Mouse (Mus musculus) liver, postnatal 0 days (tissue): ENCODE measurements around the gene Krr1. TPM values are rescaled to one million over a fixed set of nuclear protein-coding genes. Genes with fewer than 3 reads are reported as not detected.

Experiments used
- ATAC-seq: fragments of 200-750 bp; cut with Nextera tagmentation; 2 replicates; pipeline ENCODE4 v1.8.0; 2017; ENCODE audit warnings: mild to moderate bottlenecking, moderate library complexity
- DNase-seq: peaks from one replicate; pipeline ENCODE4 v3.0.0-alpha.2; 2016
- H3K27ac ChIP-seq: fragments of 300-500 bp; sonication (generic); 2 replicates; pipeline ENCODE4 v1.5.1; 2014; ENCODE audit warnings: antibody characterized with exemption, moderate library complexity, mild to moderate bottlenecking, low read depth
- H3K27me3 ChIP-seq: fragments of 300-500 bp; sonication (generic); 2 replicates; pipeline ENCODE4 v1.6.1; 2014; ENCODE audit warnings: low read length, control low read depth, mixed read lengths; ENCODE audit not compliant: insufficient read depth
- H3K36me3 ChIP-seq: fragments of 300-500 bp; sonication (generic); replicated peaks from 2 replicates; pipeline ENCODE4 v1.6.1; 2014; ENCODE audit warnings: mild to moderate bottlenecking, control low read depth, low read length, moderate library complexity, mixed read lengths; ENCODE audit not compliant: insufficient read depth
- H3K4me1 ChIP-seq: fragments of 300-500 bp; sonication (generic); 2 replicates; pipeline ENCODE4 v1.6.1; 2014; ENCODE audit warnings: antibody characterized with exemption, mild to moderate bottlenecking, control low read depth; ENCODE audit not compliant: insufficient read depth
- H3K4me2 ChIP-seq: fragments of 300-500 bp; sonication (generic); 2 replicates; pipeline ENCODE4 v1.6.1; 2014; ENCODE audit warnings: low read depth, mild to moderate bottlenecking, low read length, moderate library complexity, mixed read lengths
- H3K4me3 ChIP-seq: fragments of 300-500 bp; sonication (generic); 2 replicates; pipeline ENCODE4 v1.5.1; 2014; ENCODE audit warnings: low read depth, low read length
- H3K9ac ChIP-seq: fragments of 300-500 bp; sonication (generic); replicated peaks from 2 replicates; pipeline ENCODE4 v1.6.1; 2014; ENCODE audit warnings: mild to moderate bottlenecking, moderate library complexity
- H3K9me3 ChIP-seq: fragments of 300-500 bp; sonication (generic); 2 replicates; pipeline ENCODE4 v1.6.1; 2016; ENCODE audit warnings: mild to moderate bottlenecking, control low read depth, low read length, mixed read lengths
- CTCF ChIP-seq: sonication (generic); IDR thresholded peaks from 2 replicates; pipeline ENCODE4 v1.5.1; 2016; ENCODE audit warnings: antibody characterized with exemption, low read depth
- EP300 ChIP-seq: IDR thresholded peaks from 2 replicates; pipeline ENCODE4 v1.6.1; 2016; ENCODE audit warnings: antibody characterized with exemption, low read depth, mild to moderate bottlenecking
- WGBS: fragments of 180-500 bp; shearing (Covaris S2); extraction: QIAGEN DNeasy Blood & Tissue Kit; methylation state at CpG from one replicate; pipeline ENCODE4 v1.1.7; 2014; ENCODE audit not compliant: insufficient replicate concordance; 5-methylcytosine and 5-hydroxymethylcytosine counted together
- polyA plus RNA-seq: library from polyadenylated mRNA; unstranded; fragments of >200 nt; fragmentation: Nextera tagmentation; extraction: Ambion mirVana; gene quantifications from 2 replicates; pipeline ENCODE4 v1.2.1, GENCODE M21; 2015

Gene Krr1
- 11.2 and 11.6 TPM in 2 replicates for polyA plus RNA-seq

DNA sequence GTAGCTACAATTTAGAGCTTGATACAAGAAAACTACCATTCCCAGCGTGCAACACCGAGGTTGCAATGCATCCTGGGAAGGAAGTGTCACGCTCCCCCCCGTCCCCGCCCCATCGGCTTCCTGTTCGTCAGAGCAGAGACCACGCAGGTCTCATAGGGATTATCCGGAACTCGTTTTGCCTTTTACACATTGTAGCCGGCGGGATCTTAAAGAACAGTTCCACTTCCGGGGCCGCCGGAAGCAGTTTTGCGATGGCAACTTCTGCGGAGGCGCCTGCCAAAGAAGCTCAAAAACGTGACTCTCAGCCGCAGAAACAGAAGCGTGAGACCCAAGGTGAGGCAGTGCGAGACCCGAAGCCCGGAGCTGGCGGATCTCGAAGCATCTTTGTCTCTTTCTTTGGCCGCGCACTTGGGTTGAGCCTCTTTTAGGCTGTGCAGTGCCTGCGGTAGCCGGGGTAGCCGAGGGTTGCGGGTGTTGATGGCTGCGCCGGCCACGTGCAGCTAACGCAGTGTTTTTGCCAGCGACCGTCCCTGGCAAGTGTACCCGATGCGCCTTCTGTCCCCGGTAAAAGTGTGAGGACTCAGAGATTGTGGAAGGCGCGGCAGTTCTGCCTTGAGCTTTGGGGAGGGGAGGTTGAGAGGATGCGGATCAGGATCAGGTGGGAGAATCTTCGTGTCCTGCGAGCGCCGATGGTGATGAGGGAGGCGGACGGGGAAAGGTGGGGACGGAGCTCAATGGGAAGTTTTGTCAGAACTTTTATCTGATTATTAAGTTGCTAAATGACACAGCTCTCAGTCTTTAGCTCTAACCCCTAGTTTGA lies at the start of gene Krr1:
TSS of gene Krr1 (plus strand) at position 123 of the 820 bp plus-strand sequence.
- WGBS: under 1% methylated on average over 51 of the region's 51 CpGs
- no peaks in the 10 kb centered on the region for H3K9me3 ChIP-seq
- peak within 1 kb of the TSS; percentile 84 for H3K9ac ChIP-seq
- H3K4me2 ChIP-seq: peak within 1 kb of the TSS; percentile 93
- peak within 1 kb of the TSS; percentile 84 for H3K27ac ChIP-seq
- peaks cover 9% of the 10 kb centered on the region for H3K4me1 ChIP-seq
- H3K27me3 ChIP-seq: no peaks in the 10 kb centered on the region
- peak within 1 kb of the TSS; percentile 91 for H3K4me3 ChIP-seq
- H3K36me3 ChIP-seq: peaks cover 7% of the 10 kb centered on the region; the same call in 1 of the 2 replicates
- peak; percentile 64; the same call in 1 of the 2 replicates for TF ChIP-seq EP300
- TF ChIP-seq CTCF: no peak
- ATAC-seq: peak; percentile 100
- DNase-seq: peak; percentile 95

DNA sequence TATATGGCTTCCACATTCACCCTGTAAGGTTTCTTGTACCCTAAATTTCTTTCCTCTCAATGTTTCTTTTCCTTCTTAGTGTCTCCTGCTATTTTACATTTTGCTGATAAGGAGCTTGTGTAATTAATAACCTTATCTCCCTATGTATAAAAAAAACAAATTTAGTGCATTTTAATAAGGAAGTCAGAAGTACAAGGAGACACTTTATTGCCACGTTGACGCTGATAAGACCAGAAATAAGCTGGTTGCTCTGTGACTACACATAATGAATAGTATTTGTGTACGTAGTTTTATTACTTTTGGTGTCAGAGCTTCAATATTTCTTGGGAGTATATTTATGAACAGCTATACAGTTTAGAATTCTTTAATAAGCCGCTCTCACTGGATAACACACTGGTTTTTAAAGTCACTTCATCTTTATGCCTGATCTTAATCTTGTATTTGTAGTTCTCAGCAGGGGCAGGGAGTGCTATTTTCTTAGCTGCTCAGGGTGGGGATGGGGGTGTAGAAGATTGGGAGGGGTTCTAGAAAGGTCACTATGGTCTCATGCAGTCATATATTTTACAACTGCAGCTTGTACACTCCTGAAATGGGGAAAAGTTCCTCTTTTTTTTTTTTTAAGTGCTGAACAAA lies 48.8 kb upstream of the Krr1 start:
- TF ChIP-seq CTCF: no peak
- Histone ChIP-seq H3K9ac (no peak overlapping the region), H3K4me3 (no peak overlapping the region), H3K4me1 (peaks cover 2% of the 10 kb centered on the region; the same call in 1 of the 2 replicates), H3K36me3 (no peaks in the 10 kb centered on the region), H3K9me3 (no peaks in the 10 kb centered on the region), H3K4me2 (no peak overlapping the region), H3K27ac (no peak overlapping the region), H3K27me3 (no peaks in the 10 kb centered on the region)
- DNase-seq (no peak), ATAC-seq (no peak)
- 60% methylated on average over 4 of the region's 4 CpGs for WGBS

DNA sequence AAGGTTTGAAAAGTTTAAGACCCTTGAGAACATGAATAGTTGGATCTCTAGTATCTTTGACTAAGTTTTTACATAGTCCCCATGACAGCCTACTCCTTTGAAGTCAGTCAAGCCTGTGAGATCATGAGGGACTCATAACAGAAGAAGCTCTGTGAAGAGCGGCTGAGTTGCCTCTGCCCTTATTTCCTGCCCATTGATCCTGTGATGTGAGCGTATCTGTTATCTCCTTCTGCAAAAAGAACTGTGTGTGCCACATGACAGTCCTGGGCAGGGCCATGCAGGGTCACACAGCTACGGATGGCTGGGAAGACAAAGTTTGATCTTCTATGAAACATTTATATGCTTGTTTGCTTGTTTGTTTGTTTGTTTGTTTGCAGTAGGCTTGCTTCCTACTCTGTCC lies 48.3 kb upstream of the Krr1 start:
- H3K9me3 ChIP-seq: no peaks in the 10 kb centered on the region
- ATAC-seq (no peak), DNase-seq (no peak)
- H3K4me3 ChIP-seq: no peak overlapping the region
- no peak overlapping the region for H3K27ac ChIP-seq
- TF ChIP-seq CTCF (no peak), EP300 (no peak)
- H3K9ac ChIP-seq: no peak overlapping the region
- peaks cover 2% of the 10 kb centered on the region; the same call in 1 of the 2 replicates for H3K4me1 ChIP-seq
- H3K4me2 ChIP-seq: no peak overlapping the region
- WGBS: 23% methylated on average over 3 of the region's 3 CpGs
- H3K27me3 ChIP-seq: no peaks in the 10 kb centered on the region
- no peaks in the 10 kb centered on the region for H3K36me3 ChIP-seq

DNA sequence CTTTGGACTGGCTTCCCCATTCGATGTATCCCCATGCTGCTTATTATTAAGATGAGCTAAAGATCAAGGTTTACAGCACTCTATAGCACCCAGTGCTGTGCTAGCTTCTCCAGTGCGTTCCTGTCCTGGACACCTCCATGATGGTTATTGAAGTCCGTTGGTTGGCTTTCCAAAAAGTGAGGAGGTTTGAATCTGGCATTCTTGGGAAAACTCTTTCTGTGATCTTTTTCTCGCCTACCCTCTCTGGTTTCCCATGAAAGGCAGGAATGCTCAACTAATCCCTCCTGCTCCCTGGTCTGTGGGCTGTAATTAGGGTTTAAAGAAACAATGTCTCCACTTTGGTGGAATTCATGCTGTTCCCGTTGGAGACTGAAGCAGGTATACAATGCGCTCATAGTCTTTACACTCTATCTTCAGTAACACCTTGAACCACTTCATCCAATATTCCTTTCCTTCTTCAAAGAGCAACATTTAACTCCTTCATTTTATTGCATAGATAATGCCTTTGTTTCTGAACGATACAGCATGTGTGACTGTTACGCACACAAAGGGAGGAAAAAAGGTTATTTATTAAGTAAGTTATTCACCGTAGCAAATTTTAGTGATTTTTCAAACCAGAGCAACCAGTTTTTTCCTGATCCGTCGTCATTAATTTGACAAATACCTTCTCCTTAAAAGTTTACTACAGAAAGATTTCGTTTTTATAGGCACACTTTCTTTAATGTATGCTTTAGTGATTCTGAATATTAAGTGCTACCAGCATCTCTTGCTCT lies 47.6 kb upstream of the Krr1 start:
- Histone ChIP-seq H3K27me3 (no peaks in the 10 kb centered on the region), H3K4me3 (no peak overlapping the region), H3K9me3 (no peaks in the 10 kb centered on the region), H3K27ac (no peak overlapping the region), H3K36me3 (no peaks in the 10 kb centered on the region), H3K9ac (no peak overlapping the region), H3K4me1 (peaks cover 2% of the 10 kb centered on the region; the same call in 1 of the 2 replicates), H3K4me2 (no peak overlapping the region)
- DNase-seq: no peak
- no peak for ATAC-seq
- TF ChIP-seq CTCF: no peak
- no peak for TF ChIP-seq EP300
- WGBS: 56% methylated on average over 12 of the region's 12 CpGs

DNA sequence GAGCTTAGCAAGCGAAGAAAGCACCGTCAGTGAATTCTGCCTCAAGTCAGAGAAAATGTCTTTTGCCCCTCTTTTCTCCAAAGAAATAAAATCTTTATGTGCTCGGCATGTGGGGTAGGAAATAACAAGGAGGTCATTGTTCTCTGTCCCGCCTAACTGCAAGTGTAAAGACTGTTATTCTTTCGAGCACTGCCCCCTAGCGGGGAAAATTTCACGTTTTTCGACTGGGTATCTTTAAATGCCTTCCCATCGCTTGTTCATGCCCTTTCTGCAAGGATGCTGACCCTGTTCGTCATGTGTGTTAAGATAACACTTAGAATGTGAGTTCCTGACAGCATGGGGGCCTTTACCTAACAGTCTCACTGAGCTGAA lies 47.0 kb upstream of the Krr1 start:
- ATAC-seq (no peak), DNase-seq (peak; percentile 84)
- 4% methylated on average over 10 of the region's 10 CpGs for WGBS
- Histone ChIP-seq H3K4me2 (no peak overlapping the region), H3K27me3 (no peaks in the 10 kb centered on the region), H3K9ac (no peak overlapping the region), H3K4me3 (no peak overlapping the region), H3K4me1 (peaks cover 2% of the 10 kb centered on the region; the same call in 1 of the 2 replicates), H3K9me3 (no peaks in the 10 kb centered on the region), H3K36me3 (no peaks in the 10 kb centered on the region), H3K27ac (no peak overlapping the region)
- TF ChIP-seq CTCF (peak; percentile 81), EP300 (no peak)
